Mouse (Mus musculus): ENCODE results near the gene Uqcc2. TPM values are rescaled to one million over a fixed set of nuclear protein-coding genes. Genes with fewer than 3 reads are reported as not detected.

The Uqcc2 gene
- total RNA-seq (2017), result 74.7 and 143 TPM in 2 replicates

DNA sequence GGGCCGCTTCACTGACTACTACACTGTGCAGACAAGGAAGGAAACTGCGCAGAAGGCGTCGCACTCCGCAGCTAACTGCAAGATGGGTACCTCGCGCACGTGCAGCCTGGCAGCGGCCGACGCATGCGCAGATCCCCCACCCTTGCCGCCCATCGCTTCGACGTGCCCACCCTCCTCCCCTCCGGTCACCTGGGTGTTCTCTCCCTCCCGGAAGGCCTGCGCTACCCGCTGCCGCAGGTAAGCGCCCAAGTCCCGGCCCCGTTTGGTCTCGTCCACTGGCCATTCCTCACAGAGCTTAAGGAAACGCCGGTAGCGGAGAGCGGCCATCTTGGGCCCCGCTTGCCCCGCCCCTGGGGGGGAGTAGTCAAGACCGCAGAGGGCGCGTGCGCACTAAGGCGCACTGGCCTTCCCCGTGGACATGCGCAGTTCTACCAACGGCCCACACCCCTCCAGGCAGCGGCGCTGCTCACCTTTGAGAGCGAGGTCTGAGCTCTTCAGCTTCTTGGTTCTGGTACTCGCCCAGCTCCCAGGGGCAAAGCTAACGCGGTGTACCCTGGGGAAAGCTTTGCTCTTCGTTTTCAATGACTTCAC is at the start of gene Uqcc2:
Gene Uqcc2 (minus strand): TSS at position 366 of the 591 bp plus-strand sequence.
- ATAC-seq (replicated peaks; ENCODE audit: low read depth, poor library complexity, severe bottlenecking), result peak; percentile 92

DNA sequence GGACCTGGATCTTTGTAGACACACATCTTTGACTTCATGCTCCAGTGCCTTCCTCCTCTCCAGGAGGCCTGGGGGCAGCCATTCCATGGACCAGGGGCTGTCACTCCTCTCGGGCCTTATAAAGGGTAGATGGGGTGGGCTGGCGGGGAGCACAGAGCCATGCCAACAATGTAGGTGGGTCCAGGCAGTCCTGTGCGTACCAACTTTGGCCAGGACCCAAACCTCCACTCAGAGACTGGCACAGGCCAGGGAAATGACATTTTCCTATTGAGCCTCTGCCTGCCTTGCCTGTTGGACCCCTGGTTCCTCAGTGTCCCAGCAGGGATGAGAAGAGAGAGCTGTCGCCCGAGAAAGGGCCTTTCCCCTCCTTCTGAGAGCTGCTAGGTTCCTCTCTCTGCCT is 48.7 kb upstream of the Uqcc2 start:
- no peak for ATAC-seq (replicated peaks; ENCODE audit: low read depth, poor library complexity, severe bottlenecking)

DNA sequence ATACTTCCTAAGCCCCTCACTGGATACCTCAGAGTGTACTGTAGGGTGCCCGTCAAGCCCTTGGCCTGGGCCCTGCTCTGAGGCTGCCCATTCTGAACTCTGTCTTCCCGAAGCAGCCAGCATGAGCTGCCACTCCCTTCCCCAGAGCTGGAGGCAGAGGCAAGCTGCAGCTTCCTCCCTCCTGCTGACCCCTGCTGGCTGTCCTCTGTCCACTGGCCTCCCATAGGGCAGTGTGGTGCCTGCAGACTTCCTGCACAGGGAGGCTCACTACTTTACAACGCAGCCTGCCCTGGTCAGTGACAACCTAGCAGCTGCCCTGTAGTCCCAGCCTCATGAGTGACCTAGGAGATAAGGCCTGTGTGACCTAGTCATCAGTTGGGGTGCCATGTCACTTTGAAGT is 48.0 kb upstream of the Uqcc2 start:
- no peak for ATAC-seq (replicated peaks; ENCODE audit: low read depth, poor library complexity, severe bottlenecking)

DNA sequence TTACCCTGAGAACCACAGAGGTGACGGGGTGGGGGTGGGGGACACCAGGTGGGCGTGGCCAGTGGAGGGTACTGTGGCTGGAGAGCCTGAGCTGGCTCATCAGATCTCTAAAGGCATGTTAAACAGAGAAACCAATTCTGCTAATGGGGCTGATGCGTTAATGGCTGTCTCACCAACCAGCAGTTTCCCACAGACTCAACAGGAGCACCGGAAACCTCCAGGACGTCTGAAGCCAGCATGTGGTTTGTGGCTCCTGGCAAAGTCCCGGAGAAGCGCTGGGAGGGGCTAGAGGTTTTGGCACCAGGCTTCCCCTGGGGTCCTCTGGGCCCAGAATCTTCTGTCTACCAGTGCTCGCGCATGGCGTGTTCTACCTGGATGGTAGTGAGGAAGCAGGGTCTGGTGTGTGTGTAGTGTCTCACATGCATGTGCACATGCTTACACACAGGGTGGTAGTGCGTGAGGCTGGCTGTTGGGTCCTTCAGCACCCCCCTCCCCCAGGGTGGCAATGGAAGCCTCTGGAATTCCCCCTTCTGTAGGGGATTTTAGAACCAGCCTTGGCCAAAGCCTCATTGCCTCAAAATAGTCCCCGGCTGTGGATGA is 46.1 kb upstream of the Uqcc2 start:
- ATAC-seq (replicated peaks; ENCODE audit: low read depth, poor library complexity, severe bottlenecking), result peak; percentile 42

DNA sequence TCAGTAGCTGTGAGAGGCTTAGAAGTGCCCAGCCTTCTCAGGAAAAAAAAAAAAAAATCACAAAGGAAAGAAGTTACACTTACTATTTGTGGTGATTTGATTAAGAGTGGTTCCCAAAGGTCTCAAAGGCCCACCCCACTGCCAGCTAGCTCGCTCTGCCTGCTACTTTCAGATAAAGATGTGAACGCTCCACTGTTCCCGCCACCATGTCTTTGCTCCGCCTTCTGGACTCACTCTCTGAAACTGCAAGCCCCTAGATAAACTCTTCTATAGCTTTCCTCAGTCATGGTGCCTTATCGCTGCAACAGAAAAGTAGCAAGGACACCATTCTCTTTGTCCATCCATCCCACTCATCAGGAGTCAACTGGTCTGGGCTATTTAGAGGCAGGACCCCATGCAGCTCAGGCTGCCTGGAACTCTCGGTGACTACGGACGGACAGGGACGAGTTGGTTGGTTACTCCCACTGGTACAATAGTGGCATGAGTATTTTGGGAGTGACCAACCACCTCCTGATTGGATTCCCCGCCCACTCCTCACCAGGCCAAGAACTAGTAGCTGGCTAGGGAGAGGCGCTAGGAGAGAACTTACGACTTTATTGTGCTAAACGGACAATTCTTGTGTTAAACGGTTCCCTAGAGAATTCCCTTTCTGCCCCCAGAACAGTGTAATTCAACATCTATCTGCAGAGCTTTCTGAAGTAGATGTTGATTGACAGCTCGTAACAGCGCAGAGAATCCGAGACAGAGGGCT is 44.9 kb upstream of the Uqcc2 start:
- no peak for ATAC-seq (replicated peaks; ENCODE audit: low read depth, poor library complexity, severe bottlenecking)

DNA sequence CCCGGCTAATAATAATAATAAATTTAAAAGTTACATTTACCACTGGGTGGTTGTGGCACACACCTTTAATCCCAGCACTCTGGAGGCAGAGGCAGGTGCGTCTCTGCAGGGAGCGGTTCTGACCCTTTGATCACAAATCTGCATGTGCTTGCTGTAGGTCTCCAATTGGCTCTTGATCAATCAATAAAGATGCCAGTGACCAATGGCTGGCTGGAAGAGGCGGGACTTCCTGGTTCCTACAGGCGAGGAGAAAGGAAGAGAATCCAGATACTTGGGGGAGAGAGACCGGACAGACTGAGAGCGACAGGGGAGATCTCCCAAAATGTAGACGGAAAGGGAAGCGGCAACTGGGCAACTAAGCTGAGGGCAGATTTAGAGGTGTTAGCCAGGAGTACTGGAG is 44.3 kb upstream of the Uqcc2 start:
- ATAC-seq (replicated peaks; ENCODE audit: low read depth, poor library complexity, severe bottlenecking), result no peak

DNA sequence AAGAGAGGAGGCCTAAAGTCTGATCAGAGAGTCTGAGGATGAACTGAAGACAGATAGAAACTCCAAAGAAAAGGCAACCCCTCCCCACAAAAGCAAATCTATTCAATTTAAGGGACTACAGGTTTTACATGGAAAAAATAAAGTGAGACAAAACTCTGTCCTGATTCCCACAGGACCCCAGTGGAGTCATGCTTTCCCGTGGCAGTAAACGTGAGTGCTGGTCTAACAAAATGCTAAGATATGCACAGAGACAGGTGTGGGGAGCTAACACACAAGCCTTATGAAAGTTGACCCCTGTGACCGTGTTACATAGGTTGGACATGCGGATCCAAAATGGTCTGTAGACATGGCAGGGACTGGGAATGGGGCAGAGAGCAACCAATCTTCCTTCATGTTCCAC is 43.0 kb upstream of the Uqcc2 start:
- no peak for ATAC-seq (replicated peaks; ENCODE audit: low read depth, poor library complexity, severe bottlenecking)

DNA sequence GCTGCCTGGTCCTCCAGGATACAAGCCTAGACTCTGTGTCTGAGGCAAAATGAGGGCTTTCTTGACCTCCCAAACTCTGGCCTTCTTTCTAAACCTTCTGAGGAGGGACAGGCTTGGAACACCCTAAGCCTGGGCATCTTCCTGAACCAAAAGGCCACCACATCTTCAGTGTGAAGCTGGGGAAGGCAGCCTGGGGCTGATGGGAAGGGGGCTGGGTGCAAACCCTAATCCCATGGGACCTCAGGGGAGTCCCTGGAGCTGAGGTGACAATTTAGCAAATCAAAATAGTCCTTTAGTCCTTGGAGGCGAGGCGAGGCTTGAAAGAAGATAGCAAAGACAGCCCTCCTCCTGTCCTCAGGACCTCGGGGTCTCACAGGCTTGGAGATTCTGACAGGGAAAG is 42.6 kb upstream of the Uqcc2 start:
- ATAC-seq (replicated peaks; ENCODE audit: low read depth, poor library complexity, severe bottlenecking), result no peak

DNA sequence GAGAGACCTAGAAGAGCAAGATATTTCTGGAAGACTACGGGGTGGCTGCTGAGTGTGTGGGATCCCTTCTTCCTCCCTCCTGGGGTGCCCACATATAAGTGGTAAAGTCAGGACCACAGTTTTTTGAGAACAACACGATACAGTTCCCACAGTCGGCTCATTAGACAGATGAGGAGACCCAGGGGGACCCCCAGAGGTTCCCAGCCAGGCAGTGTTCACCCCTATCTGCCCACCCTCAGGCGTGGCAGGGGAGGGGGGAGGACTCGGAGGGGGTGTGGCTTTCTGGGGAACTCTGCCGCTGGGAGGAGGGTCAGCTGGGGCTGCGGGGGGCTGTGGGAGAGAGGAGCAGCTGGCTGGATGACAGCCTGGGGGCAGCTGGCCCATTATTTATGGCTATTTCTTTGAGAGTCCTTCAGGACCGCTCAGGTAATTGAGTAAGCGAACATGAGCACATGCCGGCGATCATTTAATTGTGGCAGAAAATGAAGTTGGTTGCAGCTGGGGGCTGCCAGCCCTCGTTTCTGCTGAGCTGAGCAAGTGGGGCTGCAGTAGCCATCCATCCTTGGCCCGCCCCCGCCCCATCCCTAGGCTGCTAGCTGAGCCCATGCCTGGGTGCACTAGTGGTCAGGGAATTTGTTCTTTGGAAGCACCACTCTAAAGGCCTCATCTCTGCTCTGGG is 41.6 kb upstream of the Uqcc2 start:
- ATAC-seq (replicated peaks; ENCODE audit: low read depth, poor library complexity, severe bottlenecking), result no peak

DNA sequence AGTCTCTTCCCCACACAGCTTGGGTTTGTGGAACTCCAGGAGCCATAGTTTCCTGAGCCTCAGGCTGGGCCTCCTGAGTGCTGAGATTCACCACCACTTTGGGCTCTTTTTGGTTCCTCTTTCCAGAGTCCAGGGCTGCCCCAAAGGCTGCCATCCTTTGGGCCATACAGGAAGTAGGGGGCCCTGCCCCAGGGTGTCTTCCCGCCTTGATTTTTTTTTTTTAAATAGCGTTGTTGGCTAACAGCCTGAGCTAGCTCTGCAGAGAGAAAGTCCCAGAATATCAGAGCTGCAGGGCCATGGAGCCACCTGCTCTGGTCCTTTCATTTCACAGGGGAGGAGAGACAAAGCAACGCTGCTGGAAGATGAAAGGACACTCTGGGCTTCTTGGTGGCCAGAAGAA is 40.0 kb upstream of the Uqcc2 start:
- ATAC-seq (replicated peaks; ENCODE audit: low read depth, poor library complexity, severe bottlenecking), result peak; percentile 84

DNA sequence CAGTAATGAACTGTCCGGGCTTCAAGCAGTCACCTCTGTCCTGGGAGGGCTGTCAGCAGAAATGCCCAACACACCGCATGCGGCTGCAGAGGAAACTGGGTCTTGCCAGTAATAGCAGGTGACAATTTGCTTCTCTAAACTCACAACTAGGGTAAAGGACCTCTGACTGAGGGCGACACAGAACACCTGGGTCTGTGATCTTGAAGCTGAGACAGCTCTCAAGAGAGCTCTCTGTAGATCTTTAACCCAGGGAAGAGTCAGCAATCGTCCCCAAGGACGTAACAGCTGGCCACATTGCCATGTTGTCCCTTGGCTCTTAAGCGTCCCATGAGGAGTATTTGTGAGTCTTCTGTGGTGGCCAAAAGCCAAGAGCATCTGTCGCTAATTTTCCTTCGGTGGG is 38.7 kb upstream of the Uqcc2 start:
- ATAC-seq (replicated peaks; ENCODE audit: low read depth, poor library complexity, severe bottlenecking), result no peak

DNA sequence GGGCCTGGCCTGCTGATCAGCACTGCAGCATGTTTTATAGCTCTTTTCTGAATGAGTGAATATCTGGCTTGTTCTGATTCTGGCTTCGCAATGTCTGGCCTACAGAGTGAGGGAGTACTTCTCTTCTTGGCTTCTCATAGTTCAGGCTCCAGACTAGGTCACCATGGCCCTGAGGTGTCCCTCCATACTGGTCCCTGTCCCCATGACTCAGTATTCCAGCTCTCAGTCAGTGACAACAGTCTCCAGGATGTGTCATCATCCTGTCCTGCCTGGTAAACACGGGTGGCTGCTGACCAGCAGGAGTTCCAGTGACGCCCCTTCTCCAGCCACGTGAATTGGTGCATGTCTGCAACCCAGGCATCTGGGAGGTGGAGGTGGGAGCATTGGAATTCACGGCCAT is 37.4 kb upstream of the Uqcc2 start:
- ATAC-seq (replicated peaks; ENCODE audit: low read depth, poor library complexity, severe bottlenecking), result no peak

DNA sequence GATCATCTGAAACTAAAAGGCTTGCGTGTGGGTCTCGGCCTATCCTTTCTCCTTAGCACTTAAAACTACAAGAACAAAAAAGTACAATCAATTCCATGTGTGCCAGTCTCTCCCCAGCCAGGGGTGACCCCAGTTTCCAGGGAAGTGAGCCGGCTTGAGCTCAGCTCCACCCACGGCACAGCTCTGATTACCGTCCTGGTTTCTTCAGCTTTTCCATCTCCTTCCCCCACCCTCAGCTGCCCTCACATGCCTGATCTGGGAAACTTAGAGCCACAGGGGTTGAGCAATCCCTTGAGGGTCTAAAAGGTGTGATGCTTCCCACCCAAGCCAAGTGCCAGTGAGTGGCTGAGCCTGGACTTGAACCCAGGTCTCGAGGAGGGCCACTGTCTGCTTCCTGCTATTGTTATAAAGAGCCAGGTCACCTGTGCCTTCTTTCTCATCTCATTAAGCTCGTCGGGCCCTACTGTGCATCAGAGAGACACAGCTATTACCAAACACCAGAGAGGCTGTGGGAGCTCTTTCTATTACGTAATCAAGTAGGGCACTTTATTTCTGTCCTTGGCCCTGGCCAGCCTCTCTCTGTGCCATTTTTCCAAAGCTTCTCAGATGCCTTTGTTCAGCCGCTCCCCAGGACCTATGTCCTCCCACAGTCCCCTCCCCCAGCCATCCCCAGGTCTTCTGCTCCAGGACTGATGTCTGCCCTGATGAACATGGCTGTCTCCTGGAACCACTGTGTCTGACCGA is 36.4 kb upstream of the Uqcc2 start:
- no peak for ATAC-seq (replicated peaks; ENCODE audit: low read depth, poor library complexity, severe bottlenecking)

DNA sequence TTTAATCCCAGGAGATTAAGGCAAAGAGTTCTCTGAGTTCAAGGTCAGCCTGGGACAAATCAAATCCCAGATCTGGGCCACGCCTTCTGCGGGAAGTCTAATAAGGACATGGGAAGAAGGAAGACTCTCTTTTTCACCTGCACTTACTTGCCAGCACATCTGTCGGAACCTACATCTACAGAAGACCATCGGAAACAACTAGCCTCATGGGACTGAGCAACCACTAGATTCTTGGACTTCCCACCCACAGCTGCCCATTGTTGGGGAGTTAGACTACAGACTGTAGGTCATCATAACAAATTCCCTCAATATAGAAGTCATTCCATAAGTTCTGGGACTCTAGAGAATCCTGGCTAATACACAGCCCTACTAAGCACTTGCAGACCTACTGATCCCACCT is 34.9 kb upstream of the Uqcc2 start:
- ATAC-seq (replicated peaks; ENCODE audit: low read depth, poor library complexity, severe bottlenecking), result no peak

DNA sequence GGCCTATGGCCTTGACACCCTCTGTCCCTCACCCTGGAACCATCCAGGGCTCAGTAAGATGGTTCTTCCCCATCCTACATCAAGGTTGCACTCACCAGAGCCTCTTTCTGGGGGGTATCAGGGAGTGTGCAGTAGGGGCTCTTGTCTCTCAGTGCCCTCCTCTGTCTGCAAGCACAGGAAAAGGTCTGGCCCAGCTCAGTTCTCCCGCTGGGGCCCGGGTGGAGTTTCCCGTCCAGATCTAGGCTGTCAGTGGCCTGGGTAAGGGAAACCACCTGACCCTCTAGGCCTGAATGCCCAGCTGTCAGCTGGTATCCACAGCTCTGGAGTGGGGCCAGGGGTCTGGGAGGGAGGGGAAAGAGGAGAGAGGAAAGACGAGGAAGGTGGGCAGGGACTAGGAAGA is 33.8 kb upstream of the Uqcc2 start, which contains the start of gene Ip6k3:
Gene Ip6k3 (minus strand): TSS at position 251 of the 400 bp plus-strand sequence.
- no peak for ATAC-seq (replicated peaks; ENCODE audit: low read depth, poor library complexity, severe bottlenecking)

DNA sequence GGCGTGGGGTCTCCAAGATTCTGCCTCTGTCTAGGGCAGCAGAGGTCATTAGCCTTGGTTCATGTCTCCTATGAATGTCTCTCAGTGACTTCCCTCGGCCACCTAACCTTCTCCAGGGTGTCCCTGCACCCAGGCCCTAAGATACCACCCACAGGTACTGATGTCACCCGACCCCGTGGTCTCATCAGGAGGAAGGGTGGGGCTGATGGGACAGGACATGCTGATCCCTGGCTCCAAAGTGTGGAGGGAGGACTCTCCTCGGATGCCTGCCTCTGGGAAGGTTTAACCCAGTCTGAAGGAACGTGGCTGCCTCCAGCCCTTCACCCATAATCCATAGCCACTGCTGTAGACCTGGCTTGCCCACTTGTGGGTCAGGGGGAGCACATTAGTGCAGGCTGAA is 33.2 kb upstream of the Uqcc2 start:
- no peak for ATAC-seq (replicated peaks; ENCODE audit: low read depth, poor library complexity, severe bottlenecking)

DNA sequence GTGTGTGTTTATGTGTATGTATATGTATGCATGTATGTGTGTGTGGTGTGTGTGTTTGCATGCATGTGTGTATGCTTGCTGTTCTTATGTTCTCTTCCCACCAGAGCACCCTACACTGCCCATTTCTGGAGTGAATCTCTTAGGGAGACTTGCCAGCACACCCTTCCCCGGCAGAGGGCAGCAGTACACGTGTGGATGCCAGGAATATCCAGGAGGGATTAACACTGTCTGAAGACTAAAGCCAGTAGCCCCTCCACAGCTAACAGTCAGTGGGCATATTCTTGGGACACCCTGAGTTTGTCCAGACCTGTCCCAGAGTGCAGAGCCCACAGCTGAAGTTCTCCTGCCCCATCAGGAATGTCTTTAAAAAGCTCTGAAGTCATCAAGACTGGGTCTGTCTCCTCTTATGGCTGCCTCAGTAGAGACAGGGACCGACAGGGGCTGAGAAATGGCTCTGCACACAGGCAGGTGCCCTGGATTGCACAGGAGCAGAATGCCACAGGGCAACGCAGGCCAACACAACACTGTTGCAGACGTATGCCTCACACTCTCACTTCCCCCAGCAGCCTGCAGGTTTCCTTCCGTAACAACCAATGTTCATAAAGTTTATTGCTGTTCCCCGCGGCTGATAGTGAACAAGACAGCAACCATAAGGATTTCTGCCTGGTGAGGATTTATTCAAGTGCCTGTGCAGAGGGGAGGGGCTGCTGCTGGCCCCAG is 31.5 kb upstream of the Uqcc2 start:
- ATAC-seq (replicated peaks; ENCODE audit: low read depth, poor library complexity, severe bottlenecking), result peak; percentile 38; the same call in 1 of the 2 replicates

DNA sequence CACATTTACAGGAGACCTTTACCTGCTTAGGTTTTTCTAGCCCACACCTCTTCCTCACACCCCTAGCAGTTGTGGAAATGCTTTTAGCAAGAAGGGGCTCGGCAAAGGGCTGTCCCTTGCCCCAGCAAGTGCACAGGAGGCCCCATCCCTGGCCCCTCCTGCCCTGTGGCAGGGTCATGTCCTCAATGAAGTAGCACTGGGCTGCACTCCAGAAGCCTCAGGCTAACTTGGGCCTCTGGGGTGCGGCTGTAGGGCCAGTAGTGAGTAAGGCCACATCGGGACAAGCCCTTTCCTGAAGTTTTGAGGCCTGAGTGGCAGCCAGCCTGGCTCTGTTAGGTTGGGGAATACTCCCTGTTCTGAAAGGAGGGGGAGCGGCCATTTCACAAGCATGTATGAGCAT is 27.2 kb upstream of the Uqcc2 start:
- no peak for ATAC-seq (replicated peaks; ENCODE audit: low read depth, poor library complexity, severe bottlenecking)

DNA sequence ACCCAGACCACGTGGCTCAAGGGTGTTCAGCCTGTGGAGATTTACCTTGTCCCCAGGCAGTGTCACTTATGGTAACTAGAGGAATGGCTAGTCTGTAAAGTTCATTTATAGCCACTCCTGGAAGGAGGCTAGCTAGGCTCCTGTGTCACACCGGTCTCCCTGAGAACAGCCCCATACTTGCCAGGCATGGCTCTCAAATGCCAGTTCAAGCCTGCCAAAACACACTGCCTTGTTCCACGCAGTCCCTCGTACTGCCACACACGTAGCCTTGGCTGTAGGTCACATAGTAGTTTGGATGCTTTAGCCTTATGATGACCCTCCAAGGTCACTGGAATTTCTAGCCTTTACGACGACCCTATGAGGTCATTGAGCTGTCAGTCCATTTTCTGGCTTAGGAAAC is 25.5 kb upstream of the Uqcc2 start:
- no peak for ATAC-seq (replicated peaks; ENCODE audit: low read depth, poor library complexity, severe bottlenecking)

DNA sequence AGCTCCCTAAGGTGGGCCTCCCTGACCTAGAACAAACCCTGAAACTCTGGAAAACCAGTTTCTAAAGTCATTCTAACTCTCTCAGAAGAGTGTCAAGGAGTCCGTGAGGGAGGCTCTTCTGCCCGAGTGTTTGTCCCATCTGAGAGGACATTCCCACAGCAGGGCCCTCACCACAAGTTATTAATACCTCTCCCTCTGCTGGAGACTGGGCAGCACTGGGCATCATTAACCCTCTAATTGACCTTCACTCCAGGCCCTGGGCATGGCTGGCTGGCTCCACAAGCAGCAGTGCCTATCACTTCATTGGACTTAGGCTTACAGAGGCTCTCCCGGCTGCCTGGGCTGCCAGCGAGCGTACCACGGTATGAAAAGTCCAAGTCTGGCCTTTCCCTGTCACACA is 24.7 kb upstream of the Uqcc2 start:
- no peak for ATAC-seq (replicated peaks; ENCODE audit: low read depth, poor library complexity, severe bottlenecking)

All from common myeloid progenitor, adult 5-6 weeks (primary cell).